Mouse (Mus musculus): Measurements from ENCODE around the gene Gemin2. TPM values are rescaled to one million over a fixed set of nuclear protein-coding genes. Genes with fewer than 3 reads are reported as not detected.
A peak's percentile ranks its signal among the peaks of the same experiment; 100 is the strongest.
"Not testable (repeated sequence)": the region's sequence is repeated elsewhere in the genome, so short reads cannot be mapped to it uniquely, and the experiment has no call there.

Gene Gemin2
- polyA plus RNA-seq, 1 experiment from 2014 or later = 23.6 TPM

- H3K36me3 ChIP-seq = peaks cover 41% of the 10 kb centered on the region
- H3K27me3 ChIP-seq = no peaks in the 10 kb centered on the region
- H3K9ac ChIP-seq = no peak overlapping the region
- 85% methylated on average over 4 of the region's 4 CpGs for WGBS
- H3K4me3 ChIP-seq (replicated peaks) = no peak overlapping the region
- H3K4me1 ChIP-seq = no peaks in the 10 kb centered on the region
- H3K9me3 ChIP-seq (replicated peaks) = no peaks in the 10 kb centered on the region
- H3K4me2 ChIP-seq (replicated peaks) = no peak overlapping the region
- H3K27ac ChIP-seq (replicated peaks) = no peak overlapping the region
- no peak for ATAC-seq (ENCODE audit: insufficient number of reproducible peaks, low FRiP score, low TSS enrichment, low read depth)
These were observed 8.1 kb downstream of the Gemin2 start for GRCm38 (mm10) chr12:59021306-59021705.

DNA sequence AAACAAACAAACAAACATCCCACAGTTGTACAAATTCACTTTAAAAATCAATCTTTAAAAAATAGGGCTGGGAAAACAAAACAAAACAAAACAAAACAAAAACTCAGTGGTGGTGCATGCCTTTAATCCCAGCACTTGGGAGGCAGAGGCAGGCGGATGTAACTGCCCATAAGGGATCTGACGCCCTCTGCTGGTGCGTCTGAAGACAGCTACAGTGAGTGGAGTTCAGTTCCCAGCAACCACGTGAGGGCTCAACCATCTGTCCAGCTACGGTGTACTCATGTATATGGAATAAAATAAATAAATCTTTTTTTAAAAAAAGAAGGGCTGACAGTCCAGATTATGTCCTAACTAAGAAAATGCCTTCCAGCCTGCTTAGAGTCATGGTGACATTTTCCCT lies 18.9 kb downstream of the Gemin2 start:
- 67% methylated on average over 5 of the region's 5 CpGs for WGBS
- Histone ChIP-seq H3K9ac (no peak overlapping the region), H3K36me3 (peaks cover 18% of the 10 kb centered on the region; the same call in 1 of the 2 replicates), H3K4me2 (replicated peaks) (no peak overlapping the region), H3K9me3 (replicated peaks) (no peaks in the 10 kb centered on the region), H3K27me3 (no peaks in the 10 kb centered on the region), H3K4me3 (replicated peaks) (no peak overlapping the region), H3K4me1 (no peaks in the 10 kb centered on the region), H3K27ac (replicated peaks) (no peak overlapping the region)
- no peak for ATAC-seq (ENCODE audit: insufficient number of reproducible peaks, low FRiP score, low TSS enrichment, low read depth)

DNA sequence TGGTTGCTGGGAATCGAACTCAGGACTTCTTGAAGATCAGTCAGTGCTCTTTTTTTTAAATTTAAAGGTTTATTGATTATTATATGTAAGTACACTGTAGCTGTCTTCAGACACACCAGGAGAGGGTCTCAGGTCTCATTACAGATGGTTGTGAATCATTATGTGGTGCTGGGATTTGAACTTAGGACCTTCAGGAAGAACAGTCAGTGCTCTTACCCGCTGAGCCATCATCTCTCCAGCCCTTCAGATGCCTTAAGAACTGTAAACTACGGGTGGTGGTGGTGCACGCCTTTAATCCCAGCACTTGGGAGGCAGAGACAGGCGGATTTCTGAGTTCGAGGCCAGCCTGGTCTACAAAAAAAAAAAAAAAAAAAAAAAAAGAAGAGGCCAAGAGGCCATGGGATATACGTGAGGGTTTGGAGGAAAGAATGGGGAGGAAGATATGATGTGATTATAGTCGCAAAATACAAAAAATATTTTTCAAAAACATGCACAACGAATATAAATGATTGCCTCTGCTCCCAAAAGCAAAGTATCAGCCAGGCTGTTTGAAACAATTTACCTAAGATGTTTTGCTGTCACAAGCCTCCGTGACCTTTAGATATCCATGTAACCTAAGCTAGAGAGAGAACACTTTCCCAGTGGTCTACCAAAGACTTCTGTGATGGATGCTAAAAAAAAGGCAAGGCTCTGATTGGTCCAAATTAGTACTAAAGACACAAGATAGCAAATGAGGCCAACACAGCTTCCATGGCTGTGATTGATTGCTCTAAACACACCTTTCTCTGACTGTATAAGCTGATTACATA lies 26.2 kb downstream of the Gemin2 start:
- Histone ChIP-seq H3K9me3 (replicated peaks) (no peaks in the 10 kb centered on the region), H3K4me2 (replicated peaks) (peak overlapping the region; percentile 21; the same call in 1 of the 2 replicates), H3K36me3 (peaks cover 24% of the 10 kb centered on the region), H3K27ac (replicated peaks) (peak overlapping the region; percentile 80; the same call in 1 of the 2 replicates), H3K9ac (no peak overlapping the region), H3K4me3 (replicated peaks) (no peak overlapping the region), H3K4me1 (0 out of 2 replicates have a peak, but pooled peaks cover 3% of the 10 kb centered on the region), H3K27me3 (no peaks in the 10 kb centered on the region)
- 68% methylated on average over 10 of the region's 10 CpGs for WGBS
- 0 out of 2 replicates have a peak, but pooled peaks have one; percentile 39 for ATAC-seq (ENCODE audit: insufficient number of reproducible peaks, low FRiP score, low TSS enrichment, low read depth)

DNA sequence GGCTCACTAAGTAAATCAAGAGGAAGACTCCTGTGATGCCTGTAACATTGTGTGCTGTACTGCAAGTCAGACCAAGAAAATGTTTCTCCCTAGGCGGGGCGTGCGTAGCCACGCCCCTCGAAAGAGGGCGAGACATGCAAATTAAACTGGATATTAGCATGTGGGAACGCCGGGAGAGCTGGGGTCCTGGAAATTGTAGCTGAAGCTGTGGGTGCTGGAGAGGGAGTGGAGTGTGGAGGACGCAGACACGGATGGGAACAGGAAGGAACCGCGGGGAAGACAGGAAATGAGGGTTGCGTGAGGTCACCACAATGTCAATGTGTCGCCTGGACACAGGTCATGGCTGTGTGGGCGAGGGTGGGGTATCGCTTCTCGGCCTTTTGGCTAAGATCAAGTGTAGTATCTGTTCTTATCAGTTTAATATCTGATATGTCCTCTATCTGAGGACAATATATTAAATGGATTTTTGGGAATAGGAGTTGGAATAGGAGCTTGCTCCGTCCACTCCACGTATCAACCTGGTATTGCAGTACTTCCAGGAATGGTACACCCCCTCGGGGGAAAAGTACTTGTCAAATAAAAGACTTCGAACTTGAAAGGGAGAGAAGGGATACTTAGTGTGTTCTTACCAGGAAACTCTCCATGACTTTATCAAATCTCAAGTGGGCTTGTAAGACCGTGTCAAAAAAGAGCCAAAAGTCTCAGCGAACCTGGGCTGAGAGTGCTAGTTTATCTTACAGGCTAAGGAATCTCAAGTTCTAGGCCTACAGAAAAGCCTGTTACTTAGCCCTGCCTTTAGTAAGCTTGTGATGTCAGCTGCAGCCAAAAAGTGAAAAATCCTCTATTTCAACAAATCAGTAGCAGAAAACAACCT lies 27.0 kb downstream of the Gemin2 start:
- H3K36me3 ChIP-seq = peaks cover 32% of the 10 kb centered on the region
- ATAC-seq (ENCODE audit: insufficient number of reproducible peaks, low FRiP score, low TSS enrichment, low read depth) = peak; percentile 51
- H3K4me3 ChIP-seq (replicated peaks) = no peak overlapping the region; the same call in 1 of the 2 replicates
- H3K9me3 ChIP-seq (replicated peaks) = no peaks in the 10 kb centered on the region
- 0 out of 2 replicates have a peak, but pooled peaks cover 3% of the 10 kb centered on the region for H3K4me1 ChIP-seq
- H3K27ac ChIP-seq (replicated peaks) = peak overlapping the region; percentile 80
- H3K9ac ChIP-seq = no peak overlapping the region
- WGBS = 8% methylated on average over 23 of the region's 23 CpGs
- H3K4me2 ChIP-seq (replicated peaks) = peak overlapping the region; percentile 21; the same call in 1 of the 2 replicates
- H3K27me3 ChIP-seq = no peaks in the 10 kb centered on the region

DNA sequence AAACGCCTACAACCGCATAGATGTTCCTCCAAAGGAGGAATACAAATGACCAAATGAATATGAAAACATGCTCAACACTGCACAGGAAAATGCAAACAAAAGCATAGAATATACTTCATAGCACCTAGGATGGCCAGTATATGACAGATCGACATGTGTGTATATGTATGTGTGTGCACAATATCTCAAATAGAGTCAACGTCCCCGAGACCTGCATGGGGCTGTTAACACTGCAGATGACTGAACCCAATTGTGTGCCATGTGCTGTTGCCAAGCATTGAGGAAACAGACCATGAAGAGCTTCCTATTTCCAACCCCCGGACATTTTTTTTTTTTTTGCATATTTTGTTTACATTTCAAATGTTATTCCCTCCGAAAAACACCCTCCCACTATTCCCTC lies 27.7 kb downstream of the Gemin2 start:
- H3K9me3 ChIP-seq (replicated peaks) = no peaks in the 10 kb centered on the region
- ATAC-seq (ENCODE audit: insufficient number of reproducible peaks, low FRiP score, low TSS enrichment, low read depth) = no peak
- no peak overlapping the region for H3K9ac ChIP-seq
- H3K4me3 ChIP-seq (replicated peaks) = no peak overlapping the region
- H3K27ac ChIP-seq (replicated peaks) = no peak overlapping the region; the same call in 1 of the 2 replicates
- H3K4me1 ChIP-seq = 0 out of 2 replicates have a peak, but pooled peaks cover 3% of the 10 kb centered on the region
- 25% methylated on average over 7 of the region's 7 CpGs for WGBS
- H3K36me3 ChIP-seq = peaks cover 37% of the 10 kb centered on the region
- no peaks in the 10 kb centered on the region for H3K27me3 ChIP-seq
- H3K4me2 ChIP-seq (replicated peaks) = no peak overlapping the region

DNA sequence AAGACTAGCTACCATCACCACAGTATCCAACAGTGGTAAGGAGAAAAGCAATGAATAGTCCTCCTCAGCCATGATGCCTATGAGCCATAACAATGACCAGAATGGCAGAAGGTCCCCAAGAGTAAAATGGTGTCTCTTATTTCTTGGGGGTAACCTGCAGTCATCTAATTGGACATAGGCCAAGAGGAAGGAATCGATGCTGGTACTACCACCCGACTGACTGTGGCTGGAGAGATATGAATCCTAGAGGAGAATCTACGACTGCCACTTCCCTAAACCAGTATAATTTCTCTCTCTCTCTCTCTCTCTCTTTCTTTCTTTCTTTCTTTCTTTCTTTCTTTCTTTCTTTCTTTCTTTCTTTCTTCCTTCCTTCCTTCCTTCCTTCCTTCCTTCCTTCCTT lies 39.3 kb downstream of the Gemin2 start:
- no peaks in the 10 kb centered on the region for H3K9me3 ChIP-seq (replicated peaks)
- peaks cover 29% of the 10 kb centered on the region for H3K36me3 ChIP-seq
- H3K27me3 ChIP-seq = no peaks in the 10 kb centered on the region
- no peaks in the 10 kb centered on the region for H3K4me1 ChIP-seq
- H3K4me2 ChIP-seq (replicated peaks) = no peak overlapping the region
- H3K4me3 ChIP-seq (replicated peaks) = no peak overlapping the region
- H3K9ac ChIP-seq = no peak overlapping the region
- 96% methylated on average over 3 of the region's 3 CpGs for WGBS
- no peak for ATAC-seq (ENCODE audit: insufficient number of reproducible peaks, low FRiP score, low TSS enrichment, low read depth)
- H3K27ac ChIP-seq (replicated peaks) = no peak overlapping the region

DNA sequence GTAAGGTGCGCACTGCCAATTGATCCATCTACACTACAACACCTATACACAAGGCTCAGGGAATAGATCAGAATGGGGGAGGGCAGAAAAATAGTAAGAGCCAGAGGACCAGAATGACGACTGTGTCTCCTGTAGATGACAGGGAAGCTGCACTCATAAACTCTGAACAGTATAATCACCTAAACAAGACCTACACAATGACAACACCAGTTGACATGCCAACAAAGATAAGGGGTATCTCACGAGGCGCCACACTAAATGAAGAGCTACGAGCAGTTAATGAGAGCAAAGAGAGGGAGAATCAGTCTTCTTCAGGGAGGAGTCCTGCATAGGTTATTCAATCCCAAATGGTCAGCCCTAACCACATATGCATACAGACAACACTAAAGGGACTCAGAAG lies 40.0 kb downstream of the Gemin2 start:
- ATAC-seq (ENCODE audit: insufficient number of reproducible peaks, low FRiP score, low TSS enrichment, low read depth) = no peak
- 95% methylated on average over 5 of the region's 5 CpGs for WGBS
- no peak overlapping the region for H3K9ac ChIP-seq

GRCm38 (mm10) chr12:59053976-59054375 lies 40.8 kb downstream of the Gemin2 start:
- no peak for ATAC-seq (ENCODE audit: insufficient number of reproducible peaks, low FRiP score, low TSS enrichment, low read depth)
- no peak overlapping the region for H3K27ac ChIP-seq (replicated peaks)
- H3K4me1 ChIP-seq = 0 out of 2 replicates have a peak, but pooled peaks cover under 1% of the 10 kb centered on the region
- H3K4me3 ChIP-seq (replicated peaks) = no peak overlapping the region
- peaks cover 24% of the 10 kb centered on the region for H3K36me3 ChIP-seq
- no peaks in the 10 kb centered on the region for H3K27me3 ChIP-seq
- no peaks in the 10 kb centered on the region for H3K9me3 ChIP-seq (replicated peaks)
- no peak overlapping the region for H3K4me2 ChIP-seq (replicated peaks)
- H3K9ac ChIP-seq = no peak overlapping the region

More for the DNA sequence above, 40.0 kb downstream of the Gemin2 start:
- no peak overlapping the region for H3K4me2 ChIP-seq (replicated peaks)
- H3K4me1 ChIP-seq = no peaks in the 10 kb centered on the region
- H3K4me3 ChIP-seq (replicated peaks) = no peak overlapping the region
- H3K27me3 ChIP-seq = no peaks in the 10 kb centered on the region
- no peaks in the 10 kb centered on the region for H3K9me3 ChIP-seq (replicated peaks)
- peaks cover 29% of the 10 kb centered on the region for H3K36me3 ChIP-seq
- no peak overlapping the region for H3K27ac ChIP-seq (replicated peaks)

GRCm38 (mm10) chr12:59055196-59055850 lies 42.1 kb downstream of the Gemin2 start:
- Histone ChIP-seq H3K9me3 (replicated peaks) (no peaks in the 10 kb centered on the region), H3K27me3 (no peaks in the 10 kb centered on the region), H3K36me3 (peaks cover 29% of the 10 kb centered on the region), H3K9ac (no peak overlapping the region), H3K4me3 (replicated peaks) (no peak overlapping the region), H3K27ac (replicated peaks) (no peak overlapping the region), H3K4me2 (replicated peaks) (no peak overlapping the region), H3K4me1 (peaks cover 12% of the 10 kb centered on the region)
- 87% methylated on average over 4 of the region's 4 CpGs for WGBS
- ATAC-seq (ENCODE audit: insufficient number of reproducible peaks, low FRiP score, low TSS enrichment, low read depth) = no peak

GRCm38 (mm10) chr12:59056222-59056621 lies 43.0 kb downstream of the Gemin2 start:
- H3K36me3 ChIP-seq = peaks cover 29% of the 10 kb centered on the region
- H3K9ac ChIP-seq = no peak overlapping the region

GRCm38 (mm10) chr12:59058242-59058641 lies 45.0 kb downstream of the Gemin2 start:
- 85% methylated on average over 5 of the region's 5 CpGs for WGBS
- H3K4me2 ChIP-seq (replicated peaks); ATAC-seq (ENCODE audit: insufficient number of reproducible peaks, low FRiP score, low TSS enrichment, low read depth); H3K27ac ChIP-seq (replicated peaks); H3K9me3 ChIP-seq (replicated peaks); H3K27me3 ChIP-seq; H3K4me3 ChIP-seq (replicated peaks); H3K9ac ChIP-seq: not testable (repeated sequence)
- peaks cover 25% of the 10 kb centered on the region for H3K36me3 ChIP-seq
- H3K4me1 ChIP-seq = peaks cover 13% of the 10 kb centered on the region

More at GRCm38 (mm10) chr12:59056222-59056621, 43.0 kb downstream of the Gemin2 start:
- H3K4me2 ChIP-seq (replicated peaks) = no peak overlapping the region
- H3K4me3 ChIP-seq (replicated peaks) = no peak overlapping the region
- no peaks in the 10 kb centered on the region for H3K9me3 ChIP-seq (replicated peaks)
- H3K27ac ChIP-seq (replicated peaks) = no peak overlapping the region
- no peak for ATAC-seq (ENCODE audit: insufficient number of reproducible peaks, low FRiP score, low TSS enrichment, low read depth)
- H3K4me1 ChIP-seq = peaks cover 13% of the 10 kb centered on the region
- no peaks in the 10 kb centered on the region for H3K27me3 ChIP-seq
- 96% methylated on average over 11 of the region's 11 CpGs for WGBS
